Mouse (Mus musculus) forebrain, embryonic 14.5 days (tissue): ENCODE measurements at regions not wholly inside any gene's neighbourhood (a gene's known extent, or its start where the extent isn't known, plus 50 kb on each side); places are given as distances from the start of the nearest gene placed in this dataset.

Experiments used
- ATAC-seq: fragments of 200-750 bp; cut with Nextera tagmentation; 2 replicates; pipeline ENCODE4 v1.8.0; 2017; ENCODE audit warnings: mild to moderate bottlenecking, moderate library complexity
- DNase-seq: peaks from one replicate; pipeline ENCODE4 v3.0.0-alpha.2; 2015; ENCODE audit warnings: low spot score
- H3K27ac ChIP-seq: fragments of 300-500 bp; sonication (generic); 2 replicates; pipeline ENCODE4 v1.5.1; 2014; ENCODE audit warnings: low read depth, mild to moderate bottlenecking, control low read depth, low read length, moderate library complexity
- H3K27me3 ChIP-seq: fragments of 300-500 bp; sonication (generic); replicated peaks from 2 replicates; pipeline ENCODE4 v1.6.1; 2014; ENCODE audit warnings: low read length, control low read depth, mixed read lengths; ENCODE audit not compliant: control insufficient read depth, insufficient read depth
- H3K36me3 ChIP-seq: fragments of 300-500 bp; sonication (generic); 2 replicates; pipeline ENCODE4 v1.6.1; 2014; ENCODE audit warnings: low read length, control low read depth; ENCODE audit not compliant: control insufficient read depth, insufficient read depth
- H3K4me1 ChIP-seq: fragments of 300-500 bp; sonication (generic); 2 replicates; pipeline ENCODE4 v1.6.1; 2014; ENCODE audit warnings: antibody characterized with exemption, low read length, control low read depth; ENCODE audit not compliant: control insufficient read depth, insufficient read depth
- H3K4me2 ChIP-seq: fragments of 300-500 bp; sonication (generic); 2 replicates; pipeline ENCODE4 v1.6.1; 2014; ENCODE audit warnings: mild to moderate bottlenecking, control low read depth, low read length
- H3K4me3 ChIP-seq: fragments of 300-500 bp; sonication (generic); 2 replicates; pipeline ENCODE4 v1.5.1; 2014; ENCODE audit warnings: low read depth, low read length, control low read depth
- H3K9ac ChIP-seq: fragments of 300-500 bp; sonication (generic); 2 replicates; pipeline ENCODE4 v1.6.1; 2014; ENCODE audit warnings: mild to moderate bottlenecking, low read length, control low read depth, moderate library complexity
- H3K9me3 ChIP-seq: fragments of 300-500 bp; sonication (generic); replicated peaks from 2 replicates; pipeline ENCODE4 v1.6.1; 2016; ENCODE audit warnings: low read length, control low read depth, mixed read lengths; ENCODE audit not compliant: control insufficient read depth
- WGBS: fragments of 180-500 bp; shearing (Covaris S2); extraction: QIAGEN DNeasy Blood & Tissue Kit; methylation state at CpG from one replicate; pipeline ENCODE4 v1.1.7; 2014; 5-methylcytosine and 5-hydroxymethylcytosine counted together

- Histone ChIP-seq H3K27me3 (no peaks in the 10 kb centered on the region), H3K36me3 (no peaks in the 10 kb centered on the region), H3K4me2 (no peak overlapping the region), H3K4me1 (no peaks in the 10 kb centered on the region; the same call in 1 of the 2 replicates), H3K4me3 (no peak overlapping the region), H3K9ac (no peak overlapping the region), H3K27ac (no peak overlapping the region), H3K9me3 (no peaks in the 10 kb centered on the region)
- 48% methylated on average over 11 of the region's 11 CpGs for WGBS
- ATAC-seq (no peak; the same call in 1 of the 2 replicates), DNase-seq (no peak)
Observed at GRCm38 (mm10) chr10:98751376-98752058, 162.7 kb upstream of the Atp2b1 start.

GRCm38 (mm10) chr10:98761080-98761479 is 153.1 kb upstream of the Atp2b1 start:
- Histone ChIP-seq H3K27me3 (no peaks in the 10 kb centered on the region), H3K4me1 (no peaks in the 10 kb centered on the region), H3K9me3 (no peaks in the 10 kb centered on the region), H3K27ac (no peak overlapping the region), H3K4me2 (no peak overlapping the region), H3K4me3 (no peak overlapping the region), H3K9ac (no peak overlapping the region), H3K36me3 (no peaks in the 10 kb centered on the region)
- no peak for DNase-seq
- ATAC-seq, result no peak

DNA sequence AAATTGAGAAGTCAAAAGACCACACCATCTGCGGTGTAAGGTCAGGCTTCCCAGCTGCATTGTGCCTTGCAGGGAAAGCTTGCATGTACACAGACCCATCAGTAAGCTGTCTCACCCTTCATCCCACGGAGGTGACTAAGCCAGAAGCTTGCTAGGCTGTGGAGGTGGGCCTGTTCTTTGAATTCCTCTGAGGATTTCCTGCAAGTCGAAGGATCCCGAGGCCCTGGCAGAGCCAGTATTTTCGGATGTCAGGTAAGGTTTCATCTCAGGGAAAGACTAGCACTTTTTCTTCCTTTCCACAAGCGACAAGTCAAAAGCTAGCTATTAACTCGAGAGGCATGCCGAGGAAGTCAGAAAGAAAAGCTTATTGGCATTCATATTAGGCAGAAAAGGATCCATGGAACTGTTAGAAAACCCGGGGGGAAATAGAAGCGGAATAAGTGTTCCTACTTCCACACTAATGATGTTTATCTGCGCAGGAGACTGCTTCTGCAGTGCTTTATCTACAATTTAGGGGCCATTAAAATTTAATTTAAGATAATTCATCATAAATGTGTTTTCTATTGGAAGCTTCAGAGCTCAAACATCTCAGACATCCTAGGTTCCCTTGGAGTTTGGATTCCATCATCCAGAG is 148.3 kb upstream of the Atp2b1 start:
- Histone ChIP-seq H3K36me3 (no peaks in the 10 kb centered on the region), H3K9ac (no peak overlapping the region), H3K4me1 (no peaks in the 10 kb centered on the region), H3K27me3 (no peaks in the 10 kb centered on the region), H3K4me2 (no peak overlapping the region), H3K4me3 (no peak overlapping the region), H3K9me3 (no peaks in the 10 kb centered on the region), H3K27ac (no peak overlapping the region)
- WGBS, result 71% methylated on average over 11 of the region's 11 CpGs
- ATAC-seq (no peak), DNase-seq (no peak)

DNA sequence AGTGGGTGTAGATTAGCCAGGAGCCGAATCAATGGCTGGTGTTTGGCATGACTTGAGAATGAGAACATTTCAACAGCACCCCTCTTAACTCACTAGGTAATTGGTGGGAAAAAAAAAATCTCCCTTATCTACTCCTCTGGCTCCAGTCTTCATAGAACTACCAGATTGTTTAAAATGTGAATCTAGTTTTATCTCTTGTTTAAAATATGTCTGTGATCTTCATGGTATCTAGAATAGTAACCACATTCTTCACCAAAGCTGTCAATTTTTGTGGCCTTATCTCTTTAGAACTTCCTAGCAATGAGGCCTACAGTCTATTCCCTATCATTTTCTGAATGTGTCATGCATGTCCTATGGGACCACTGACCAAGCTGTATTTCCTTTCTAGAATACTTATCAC is 134.4 kb upstream of the Atp2b1 start:
- no peaks in the 10 kb centered on the region for H3K4me1 ChIP-seq
- WGBS, result 79% methylated on average over 1 of the region's 1 CpGs

DNA sequence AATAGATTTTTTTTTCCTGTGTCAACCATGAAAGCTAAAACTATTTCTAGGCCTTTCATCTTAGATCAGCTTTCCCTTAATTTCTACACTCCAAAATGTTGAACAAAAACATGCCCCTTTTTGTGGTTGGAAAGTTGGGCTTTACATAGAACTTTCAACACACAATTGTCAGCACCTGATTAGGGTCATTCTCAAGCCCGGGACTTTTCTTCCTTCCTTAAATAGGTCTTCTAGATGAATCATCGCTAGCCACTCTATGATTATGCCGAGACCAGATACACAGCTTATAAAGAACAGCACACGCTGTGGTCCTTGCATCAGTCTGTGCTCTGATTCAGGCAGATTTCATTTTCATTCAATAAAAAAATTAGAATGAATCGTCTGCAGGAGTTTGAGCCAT is 133.3 kb upstream of the Atp2b1 start:
- 92% methylated on average over 5 of the region's 5 CpGs for WGBS
- Histone ChIP-seq H3K36me3 (no peaks in the 10 kb centered on the region), H3K4me1 (no peaks in the 10 kb centered on the region), H3K9ac (no peak overlapping the region), H3K27me3 (no peaks in the 10 kb centered on the region), H3K4me3 (no peak overlapping the region), H3K4me2 (no peak overlapping the region), H3K27ac (no peak overlapping the region), H3K9me3 (no peaks in the 10 kb centered on the region)
- ATAC-seq, result no peak
- no peak for DNase-seq

More for the DNA sequence above, 134.4 kb upstream of the Atp2b1 start:
- no peak overlapping the region for H3K4me3 ChIP-seq
- H3K27ac ChIP-seq, result no peak overlapping the region
- DNase-seq, result no peak
- H3K36me3 ChIP-seq, result no peaks in the 10 kb centered on the region
- H3K4me2 ChIP-seq, result no peak overlapping the region
- ATAC-seq, result no peak
- H3K9me3 ChIP-seq, result no peaks in the 10 kb centered on the region
- H3K9ac ChIP-seq, result no peak overlapping the region
- H3K27me3 ChIP-seq, result no peaks in the 10 kb centered on the region

GRCm38 (mm10) chr10:98781888-98782351 is 132.3 kb upstream of the Atp2b1 start:
- ATAC-seq (no peak), DNase-seq (no peak)
- no peak overlapping the region for H3K4me2 ChIP-seq
- H3K9ac ChIP-seq, result no peak overlapping the region
- 27% methylated on average over 3 of the region's 3 CpGs for WGBS
- H3K4me1 ChIP-seq, result no peaks in the 10 kb centered on the region
- H3K9me3 ChIP-seq, result no peaks in the 10 kb centered on the region
- no peak overlapping the region for H3K4me3 ChIP-seq
- no peak overlapping the region for H3K27ac ChIP-seq
- H3K36me3 ChIP-seq, result no peaks in the 10 kb centered on the region
- no peaks in the 10 kb centered on the region for H3K27me3 ChIP-seq

DNA sequence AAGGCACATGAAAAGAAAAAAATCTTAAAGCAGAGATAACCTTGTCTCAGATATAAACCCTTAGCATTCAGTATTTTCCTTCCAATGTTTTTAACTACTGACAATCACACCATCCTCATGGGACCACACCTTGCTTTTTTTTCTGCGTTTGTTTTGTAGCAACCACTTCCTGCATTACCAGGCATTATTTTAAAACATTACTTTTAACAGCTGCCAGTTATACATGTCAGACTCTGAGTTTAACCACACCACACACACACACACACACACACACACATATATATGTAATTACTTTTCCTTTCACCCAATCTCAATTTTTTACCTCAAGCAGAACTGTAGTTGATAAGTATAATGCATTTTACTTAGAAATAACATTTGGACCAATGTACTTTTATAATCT is 128.8 kb upstream of the Atp2b1 start:
- 92% methylated on average over 1 of the region's 1 CpGs for WGBS
- DNase-seq (no peak), ATAC-seq (no peak)
- Histone ChIP-seq H3K9ac (no peak overlapping the region), H3K9me3 (no peaks in the 10 kb centered on the region), H3K4me3 (no peak overlapping the region), H3K36me3 (no peaks in the 10 kb centered on the region), H3K4me1 (no peaks in the 10 kb centered on the region), H3K4me2 (no peak overlapping the region), H3K27ac (no peak overlapping the region), H3K27me3 (no peaks in the 10 kb centered on the region)

DNA sequence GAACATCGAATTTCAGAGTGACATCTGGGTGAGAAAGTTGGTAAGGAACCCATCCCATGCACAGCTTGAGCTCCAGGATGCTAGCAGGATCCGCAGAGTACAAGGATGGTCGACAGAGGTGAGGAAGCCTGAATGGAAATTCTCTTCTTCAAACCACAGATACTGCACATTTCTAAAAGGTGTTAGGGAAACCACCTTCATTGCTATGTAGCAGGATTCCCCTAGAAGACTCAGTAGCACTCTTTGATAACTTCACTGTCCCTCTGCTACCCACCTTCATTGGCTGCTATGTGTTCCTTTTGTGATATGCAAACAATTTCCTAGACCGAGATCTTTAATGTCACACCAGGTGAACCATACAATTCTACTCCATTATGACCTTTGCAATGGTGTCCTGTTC is 128.1 kb upstream of the Atp2b1 start:
- Histone ChIP-seq H3K36me3 (no peaks in the 10 kb centered on the region), H3K9me3 (no peaks in the 10 kb centered on the region), H3K9ac (no peak overlapping the region), H3K4me3 (no peak overlapping the region), H3K4me1 (no peaks in the 10 kb centered on the region), H3K4me2 (no peak overlapping the region), H3K27ac (no peak overlapping the region), H3K27me3 (no peaks in the 10 kb centered on the region)
- WGBS, result 78% methylated on average over 4 of the region's 4 CpGs
- ATAC-seq (no peak), DNase-seq (no peak)

DNA sequence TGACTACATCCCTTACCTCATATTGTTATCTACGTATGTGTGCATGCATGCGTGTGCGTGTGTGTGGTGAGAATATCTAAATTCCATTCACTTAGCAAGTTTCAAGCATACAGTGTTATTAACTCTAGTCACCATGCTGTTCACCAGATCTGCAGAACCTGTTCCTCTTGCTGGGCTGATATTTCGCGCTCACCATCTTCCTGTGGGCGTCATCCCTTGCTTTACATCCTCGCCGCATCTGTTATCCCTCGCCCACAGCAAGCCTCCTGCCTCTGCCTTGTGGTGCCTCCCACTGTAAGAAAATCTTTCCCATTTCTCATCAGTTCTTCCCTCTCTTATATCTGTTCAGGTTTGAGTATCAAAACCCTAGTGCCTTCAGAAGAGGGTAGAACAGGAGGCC is 124.4 kb upstream of the Atp2b1 start:
- H3K4me2 ChIP-seq, result no peak overlapping the region
- no peak overlapping the region for H3K4me3 ChIP-seq
- no peaks in the 10 kb centered on the region for H3K27me3 ChIP-seq
- no peak overlapping the region for H3K27ac ChIP-seq
- no peaks in the 10 kb centered on the region for H3K4me1 ChIP-seq
- DNase-seq (no peak), ATAC-seq (no peak)
- WGBS, result 94% methylated on average over 9 of the region's 9 CpGs
- H3K9ac ChIP-seq, result no peak overlapping the region
- H3K36me3 ChIP-seq, result no peaks in the 10 kb centered on the region
- no peaks in the 10 kb centered on the region for H3K9me3 ChIP-seq
